Mouse (Mus musculus): Measurements from ENCODE around the gene Slc35b1.

Slc35b1 gene

DNA sequence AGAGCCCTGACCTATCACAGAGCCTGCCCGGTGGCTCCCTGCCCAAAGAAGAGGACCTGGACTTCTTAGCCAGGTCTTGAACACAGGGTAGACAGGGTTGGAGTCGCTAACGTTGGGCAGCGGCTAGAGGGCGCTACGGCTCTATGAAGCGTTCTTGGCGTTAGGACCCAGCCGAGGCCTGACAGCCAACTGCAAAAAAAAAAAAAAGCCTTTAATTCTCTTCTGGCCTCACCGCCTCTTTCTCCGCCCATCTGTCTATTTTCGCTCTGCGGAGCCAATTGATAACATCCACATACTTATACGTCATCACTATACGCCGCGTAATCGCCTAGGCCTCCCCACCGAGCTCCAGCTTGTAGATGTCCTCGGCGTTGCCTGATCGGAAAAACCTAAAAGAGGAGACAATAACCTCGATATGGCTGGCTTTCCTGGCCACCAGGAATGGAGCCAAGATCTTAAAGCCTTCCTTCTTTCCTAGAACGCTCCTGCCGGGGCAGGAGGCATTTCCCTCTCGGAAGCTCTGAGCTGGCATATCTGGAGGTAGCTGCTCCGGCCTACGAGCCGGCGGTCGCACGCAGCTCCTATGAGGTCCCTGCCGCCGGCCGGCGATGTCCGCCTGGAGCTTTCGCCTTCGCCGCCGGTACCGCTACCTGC lies at the start of gene Slc35b1:
Gene Slc35b1, plus strand, starts transcription at position 374 of the 654 bp plus-strand sequence.
- WGBS: under 1% methylated on average over 42 of the region's 42 CpGs

- WGBS: under 1% methylated on average over 22 of the region's 27 CpGs
These were observed 47.8 kb upstream of the Slc35b1 start, which contains the start of gene Fam117a for GRCm38 (mm10) chr11:95336568-95337128. TSS of gene Fam117a (plus strand) at chr11:95337018.

- WGBS: 1% methylated on average over 48 of the region's 50 CpGs
These were observed 47.2 kb upstream of the Slc35b1 start for GRCm38 (mm10) chr11:95337129-95337813.

- 32% methylated on average over 9 of the region's 9 CpGs for WGBS
These were observed 46.6 kb upstream of the Slc35b1 start for GRCm38 (mm10) chr11:95337846-95338342.

- WGBS: 56% methylated on average over 14 of the region's 14 CpGs
These were observed 44.9 kb upstream of the Slc35b1 start for GRCm38 (mm10) chr11:95339471-95340021.

DNA sequence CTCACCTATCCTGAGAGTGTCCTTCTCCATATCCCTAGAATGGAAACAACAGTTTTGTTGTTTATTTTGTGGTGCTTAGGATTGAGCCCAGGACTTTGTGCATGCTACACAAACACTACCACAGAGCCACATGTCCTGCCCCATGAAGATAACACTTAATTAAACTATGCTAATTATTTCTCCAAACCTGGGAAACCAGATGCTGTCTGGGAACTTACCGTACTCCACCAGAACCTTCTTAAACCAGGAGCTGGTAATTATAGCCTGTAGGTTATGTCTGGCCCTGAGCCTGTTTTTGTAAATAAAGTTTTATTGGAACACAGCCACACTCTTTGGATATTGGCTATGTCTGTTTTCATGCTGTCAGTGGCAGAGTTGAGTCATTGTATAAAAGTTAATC lies 44.2 kb upstream of the Slc35b1 start:
- 86% methylated on average over 1 of the region's 1 CpGs for WGBS

DNA sequence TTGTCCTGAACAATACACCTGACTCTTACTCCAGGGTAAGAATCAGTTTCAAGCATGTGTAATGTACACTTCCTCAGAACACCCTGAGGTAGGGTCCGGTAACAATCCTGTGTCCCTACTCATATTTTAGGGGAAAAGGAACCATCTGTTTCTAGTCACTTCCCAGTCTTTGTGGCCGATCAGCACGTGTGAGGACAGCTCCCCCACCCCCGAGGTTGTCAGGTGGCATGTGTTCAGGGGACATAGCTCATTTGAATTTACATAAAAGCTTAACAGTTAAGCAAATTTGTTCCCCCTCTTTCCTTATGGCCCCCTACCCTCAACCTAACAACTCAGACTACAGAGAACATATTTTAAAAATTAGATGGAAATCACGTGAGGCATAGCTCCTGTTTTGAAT lies 43.8 kb upstream of the Slc35b1 start:
- 57% methylated on average over 5 of the region's 5 CpGs for WGBS

- WGBS: 43% methylated on average over 4 of the region's 4 CpGs
These were observed 41.3 kb upstream of the Slc35b1 start for GRCm38 (mm10) chr11:95343180-95343579.

DNA sequence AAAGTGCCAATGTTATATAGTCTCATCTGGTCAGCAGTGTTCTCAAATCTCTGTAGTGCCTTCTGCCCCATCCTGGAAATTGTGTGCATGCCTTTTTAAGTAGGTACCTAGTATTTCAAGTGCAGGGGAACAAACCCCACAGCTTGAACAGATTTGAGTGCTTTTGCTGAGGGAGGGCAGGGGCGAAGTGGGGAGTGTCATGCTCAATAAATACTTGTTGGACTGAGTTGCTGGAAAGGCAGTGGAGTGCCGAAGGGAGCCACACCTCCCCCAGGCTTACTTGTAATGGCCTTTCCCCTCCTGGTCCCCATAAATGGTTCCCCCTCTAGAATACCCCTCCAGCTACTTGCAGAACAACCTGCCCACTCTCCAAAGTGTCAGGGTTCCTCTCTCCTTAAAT lies 40.3 kb upstream of the Slc35b1 start:
- WGBS: 88% methylated on average over 2 of the region's 2 CpGs

DNA sequence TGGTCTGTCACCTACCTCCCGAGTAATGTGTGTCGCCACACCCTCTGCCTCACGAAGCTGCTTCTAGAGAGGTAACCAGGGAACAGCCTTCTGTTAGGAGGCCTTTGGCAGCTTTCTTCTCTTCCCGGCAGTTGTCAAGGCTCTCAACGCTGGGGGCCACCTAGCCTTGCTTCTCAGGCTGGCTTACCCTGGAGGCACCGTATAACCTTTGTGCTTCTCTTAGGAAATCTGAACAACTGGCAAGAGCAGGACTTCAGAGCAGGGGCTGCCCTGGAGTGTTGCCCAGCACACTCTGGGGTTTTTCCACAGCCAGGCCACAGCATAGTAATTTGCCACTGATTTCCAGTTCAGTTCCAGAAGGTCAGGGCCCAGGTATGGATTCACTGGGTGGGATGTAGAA lies 34.2 kb upstream of the Slc35b1 start:
- 54% methylated on average over 6 of the region's 6 CpGs for WGBS

GRCm38 (mm10) chr11:95350960-95351359 lies 33.5 kb upstream of the Slc35b1 start:
- 89% methylated on average over 3 of the region's 3 CpGs for WGBS

DNA sequence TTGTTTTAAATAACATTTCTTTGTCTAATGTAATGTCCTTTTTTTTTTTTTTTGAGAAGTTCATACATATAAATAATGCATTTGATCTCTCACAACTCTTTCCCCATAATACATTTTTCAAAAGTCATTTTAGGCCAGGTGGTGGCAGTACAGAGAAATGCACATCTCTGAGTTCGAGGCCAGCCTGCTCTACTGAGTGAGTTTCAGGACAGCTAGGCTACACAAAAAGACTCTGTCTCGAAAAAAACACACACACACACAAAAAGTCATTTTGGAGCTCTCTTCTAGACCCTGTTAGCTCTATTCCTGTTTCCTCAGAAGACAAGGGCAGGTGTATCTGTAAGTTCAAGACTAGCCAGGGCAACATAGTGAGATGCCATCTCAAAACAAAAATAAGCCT lies 31.8 kb upstream of the Slc35b1 start:
- 89% methylated on average over 2 of the region's 2 CpGs for WGBS

- WGBS: 90% methylated on average over 9 of the region's 9 CpGs
These were observed 31.3 kb upstream of the Slc35b1 start for GRCm38 (mm10) chr11:95353226-95353625.

DNA sequence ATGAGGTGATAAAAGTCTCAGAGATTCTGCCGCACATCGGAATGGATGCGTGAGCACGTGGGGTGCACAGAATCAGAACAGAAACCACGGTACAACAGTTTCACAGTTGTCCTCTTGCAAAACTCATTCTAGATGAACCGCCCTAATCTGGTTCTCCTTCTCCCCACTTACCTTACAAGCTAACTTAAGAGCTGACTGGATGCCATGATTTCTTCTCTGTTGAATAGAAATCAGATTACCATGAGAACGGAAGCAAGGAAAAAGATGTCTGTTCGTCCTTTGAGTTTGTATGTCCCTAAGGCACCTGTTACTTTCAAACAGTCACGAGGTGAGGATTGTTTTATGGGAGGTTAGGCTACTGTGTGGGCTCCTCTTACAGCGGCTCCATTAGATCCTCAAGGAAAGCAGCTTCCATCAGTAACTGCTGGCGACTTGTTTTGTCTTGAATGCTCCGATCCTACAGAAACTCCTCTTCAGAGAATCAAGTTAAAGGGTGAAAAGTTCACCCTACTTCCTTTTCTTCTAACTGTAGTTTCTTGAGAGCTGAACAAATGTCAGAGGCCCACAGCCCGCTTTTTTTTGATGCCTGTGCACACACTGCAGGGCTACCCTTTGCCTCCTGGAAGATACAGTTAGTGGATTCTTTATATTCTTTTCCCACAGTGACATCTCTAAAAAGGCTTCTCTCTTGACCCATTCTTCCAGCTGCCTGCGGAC lies 30.1 kb upstream of the Slc35b1 start:
- 89% methylated on average over 14 of the region's 14 CpGs for WGBS

GRCm38 (mm10) chr11:95354945-95355660 lies 29.4 kb upstream of the Slc35b1 start:
- WGBS: 86% methylated on average over 12 of the region's 12 CpGs

- 98% methylated on average over 5 of the region's 5 CpGs for WGBS
These were observed 28.9 kb upstream of the Slc35b1 start for GRCm38 (mm10) chr11:95355661-95356011.

DNA sequence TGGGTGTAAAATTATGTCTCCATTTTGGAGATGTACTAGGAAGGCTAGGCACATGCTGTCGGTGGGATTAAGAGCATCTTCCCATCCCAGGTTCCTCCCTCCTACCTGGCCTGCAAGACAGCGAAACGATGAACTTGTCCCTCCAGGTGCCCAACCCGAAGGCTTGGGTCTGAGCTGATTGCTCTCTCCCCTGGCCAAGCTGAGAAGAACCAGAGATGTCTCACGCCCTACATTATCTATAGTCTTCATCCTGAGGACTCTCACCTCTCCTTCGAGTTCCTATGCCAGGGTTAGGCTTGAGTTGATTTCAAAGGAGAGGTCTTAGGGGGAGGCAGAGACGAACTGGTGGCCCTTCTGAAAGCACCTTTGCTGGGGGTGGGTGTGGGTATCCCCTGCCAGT lies 28.5 kb upstream of the Slc35b1 start:
- 90% methylated on average over 7 of the region's 7 CpGs for WGBS

DNA sequence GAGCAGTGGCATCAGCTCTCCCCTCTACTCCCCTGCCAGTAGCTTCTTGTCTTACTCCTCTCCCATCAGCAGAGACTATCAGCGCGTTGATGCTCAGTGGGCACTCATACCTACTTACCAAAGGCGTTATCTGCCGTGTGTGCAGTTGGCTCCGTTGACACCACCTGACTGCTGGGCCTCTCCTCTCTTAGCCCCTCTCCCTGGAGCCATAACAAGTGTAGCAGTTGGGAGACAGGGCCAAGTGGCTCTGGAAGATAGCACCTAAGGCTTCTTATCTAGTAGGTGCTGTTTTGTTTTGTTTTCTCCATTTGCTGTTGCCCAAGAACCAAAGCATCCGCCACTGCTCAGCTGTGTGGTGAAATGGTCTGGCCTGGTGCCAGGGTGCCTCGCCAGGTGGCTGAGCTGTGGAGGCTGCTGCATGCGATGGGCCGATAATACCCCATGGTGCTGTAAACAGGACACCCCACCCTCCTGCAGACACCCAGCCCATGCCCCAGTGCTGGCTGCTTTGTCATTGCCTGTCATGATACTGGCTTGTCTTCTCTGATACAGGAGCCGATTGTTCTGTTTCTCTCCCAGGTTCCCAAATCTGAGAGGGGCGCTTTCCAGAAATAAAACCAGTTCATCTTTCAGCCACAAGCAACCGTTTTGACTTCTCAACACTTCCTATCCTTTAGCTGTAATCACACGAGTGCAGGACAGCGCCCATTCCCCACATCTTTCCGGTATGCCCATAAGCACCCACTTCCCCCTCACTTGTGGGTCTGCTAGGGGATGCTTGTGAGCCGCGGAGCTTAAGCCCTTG lies 27.8 kb upstream of the Slc35b1 start:
- WGBS: 68% methylated on average over 17 of the region's 17 CpGs

- WGBS: 82% methylated on average over 3 of the region's 3 CpGs
These were observed 26.2 kb upstream of the Slc35b1 start for GRCm38 (mm10) chr11:95358263-95358662.

DNA sequence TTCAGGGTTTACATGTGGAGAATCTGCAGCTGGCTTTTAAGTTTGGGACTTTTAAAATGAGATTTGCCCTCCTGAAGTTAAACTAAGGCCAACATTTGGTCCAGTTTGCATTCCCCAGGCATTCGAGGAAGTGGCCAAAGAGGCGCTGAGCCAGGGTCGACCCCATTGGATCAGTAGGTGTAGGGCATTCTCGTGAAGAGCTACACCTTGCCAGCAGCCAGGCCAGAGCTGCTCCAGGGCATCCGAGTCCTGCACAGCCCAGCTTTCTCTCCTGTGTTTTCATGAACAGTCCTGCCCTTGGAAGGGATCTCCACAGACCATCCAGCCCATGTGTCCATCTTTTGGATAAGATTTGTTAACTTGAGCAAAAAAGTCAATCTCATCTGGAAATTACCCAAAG lies 20.1 kb upstream of the Slc35b1 start:
- WGBS: 86% methylated on average over 5 of the region's 5 CpGs
